Mouse (Mus musculus): ENCODE results near the gene Tcf7l1.
A peak's percentile ranks its signal among the peaks of the same experiment; 100 is the strongest.

Tcf7l1 gene

GRCm38 (mm10) chr6:72788892-72789699 is at the start of gene Tcf7l1:
Gene Tcf7l1 (minus strand): TSS chr6:72789254.
- DNase-seq = peak; percentile 89 to 91

DNA sequence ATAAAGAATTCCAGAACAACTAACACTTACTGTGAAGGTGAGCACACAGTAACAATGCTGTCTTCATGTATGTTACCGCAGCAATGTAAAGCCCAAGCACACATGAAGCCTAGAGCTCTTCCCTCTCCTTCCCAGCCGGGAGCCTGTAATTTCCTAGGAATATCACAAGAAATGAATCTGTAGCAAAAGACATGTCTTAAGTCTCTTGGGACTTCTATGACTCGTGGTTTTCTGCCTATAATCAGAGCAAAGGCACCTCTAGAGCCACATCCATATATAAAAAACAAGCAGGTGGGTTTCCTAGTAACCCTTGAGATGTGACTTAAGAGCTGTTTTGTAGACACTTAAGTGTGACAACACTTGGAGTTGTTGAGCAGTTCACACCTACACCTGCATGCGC is 48.7 kb upstream of the Tcf7l1 start:
- no peak for DNase-seq

DNA sequence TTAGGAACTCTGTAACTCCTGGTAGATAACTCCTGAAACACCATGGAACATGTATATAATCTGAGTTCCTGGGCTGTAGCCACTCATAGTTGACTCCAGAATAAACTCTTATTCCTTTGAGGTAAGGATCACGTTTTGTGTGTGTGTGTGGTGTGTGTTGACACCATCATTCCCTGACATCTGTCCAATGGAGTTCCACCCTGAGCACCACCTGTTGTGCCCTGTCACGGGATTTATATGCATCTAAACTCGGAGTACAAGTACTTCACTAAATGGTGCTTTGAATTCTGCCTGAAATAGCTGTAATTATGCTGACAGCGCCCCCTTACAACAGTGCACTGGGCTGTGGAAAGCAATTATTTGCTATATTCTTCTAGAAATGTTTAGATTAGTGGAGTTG is 45.5 kb upstream of the Tcf7l1 start:
- DNase-seq = no peak

DNA sequence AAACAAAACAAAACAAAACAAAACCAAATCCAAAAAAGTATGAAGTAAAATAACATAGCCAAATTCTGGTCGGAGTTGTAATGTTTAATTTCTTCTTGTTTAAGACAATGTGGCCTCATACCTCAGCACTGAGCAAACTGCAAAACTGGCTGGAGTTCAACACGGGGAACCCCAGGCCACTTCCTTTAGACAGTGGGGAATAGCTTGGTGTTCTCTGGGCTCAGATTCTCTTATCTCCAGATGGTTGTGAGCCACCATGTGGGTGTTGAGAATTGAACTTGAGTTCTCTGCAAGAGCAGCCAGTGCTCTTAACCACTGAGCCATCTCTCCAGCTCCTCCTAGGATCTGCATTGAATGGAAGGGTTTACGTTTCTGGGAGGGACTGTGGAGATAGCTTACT is 42.8 kb upstream of the Tcf7l1 start:
- no peak for DNase-seq

- DNase-seq = peak; percentile 20 to 54
Measured at GRCm38 (mm10) chr6:72831276-72831675, 42.2 kb upstream of the Tcf7l1 start.

DNA sequence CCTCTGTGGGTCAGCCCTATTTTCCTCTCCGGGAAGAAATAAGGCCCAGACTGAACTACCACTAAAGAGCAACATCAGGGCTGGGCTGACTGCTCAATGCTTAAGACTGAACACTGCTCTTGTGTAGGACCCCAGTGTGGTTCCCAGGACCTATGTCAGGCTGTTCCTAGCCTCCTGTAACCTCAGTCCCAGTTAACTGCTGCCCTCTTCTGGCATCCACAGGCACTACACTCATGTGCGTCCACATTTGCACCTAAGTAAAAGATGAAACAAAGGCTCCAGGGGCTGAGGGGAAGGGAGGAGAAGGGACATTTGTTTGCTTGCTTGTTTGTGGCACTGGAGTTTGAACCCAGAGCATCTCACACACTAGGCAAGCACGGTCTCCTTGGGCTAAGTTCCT is 39.8 kb upstream of the Tcf7l1 start:
- peak in 1 of 2 experiments; percentile 20 for DNase-seq

- peak; percentile 13 to 15 for DNase-seq
Measured at GRCm38 (mm10) chr6:72828037-72828436, 39.0 kb upstream of the Tcf7l1 start.

DNA sequence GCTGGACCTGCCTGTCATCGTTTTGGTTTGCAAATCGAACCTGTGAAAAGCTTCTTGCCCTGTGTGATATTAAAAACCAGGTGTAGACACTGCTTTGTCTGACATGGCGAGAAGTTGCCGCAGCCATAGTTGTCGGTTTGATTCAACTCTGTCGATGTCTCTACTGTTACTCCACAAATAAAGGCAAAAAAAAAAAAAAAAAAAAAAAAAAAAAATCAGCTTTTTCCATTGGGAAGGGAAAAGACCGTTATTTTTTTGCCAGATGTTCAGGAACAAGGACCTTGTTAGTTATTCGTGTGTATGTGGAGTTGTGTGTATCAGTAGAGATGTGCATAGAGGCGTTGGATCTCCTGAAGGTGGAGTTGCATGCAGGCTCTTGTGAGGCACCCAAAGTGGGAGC is 36.7 kb upstream of the Tcf7l1 start:
- DNase-seq = no peak

DNA sequence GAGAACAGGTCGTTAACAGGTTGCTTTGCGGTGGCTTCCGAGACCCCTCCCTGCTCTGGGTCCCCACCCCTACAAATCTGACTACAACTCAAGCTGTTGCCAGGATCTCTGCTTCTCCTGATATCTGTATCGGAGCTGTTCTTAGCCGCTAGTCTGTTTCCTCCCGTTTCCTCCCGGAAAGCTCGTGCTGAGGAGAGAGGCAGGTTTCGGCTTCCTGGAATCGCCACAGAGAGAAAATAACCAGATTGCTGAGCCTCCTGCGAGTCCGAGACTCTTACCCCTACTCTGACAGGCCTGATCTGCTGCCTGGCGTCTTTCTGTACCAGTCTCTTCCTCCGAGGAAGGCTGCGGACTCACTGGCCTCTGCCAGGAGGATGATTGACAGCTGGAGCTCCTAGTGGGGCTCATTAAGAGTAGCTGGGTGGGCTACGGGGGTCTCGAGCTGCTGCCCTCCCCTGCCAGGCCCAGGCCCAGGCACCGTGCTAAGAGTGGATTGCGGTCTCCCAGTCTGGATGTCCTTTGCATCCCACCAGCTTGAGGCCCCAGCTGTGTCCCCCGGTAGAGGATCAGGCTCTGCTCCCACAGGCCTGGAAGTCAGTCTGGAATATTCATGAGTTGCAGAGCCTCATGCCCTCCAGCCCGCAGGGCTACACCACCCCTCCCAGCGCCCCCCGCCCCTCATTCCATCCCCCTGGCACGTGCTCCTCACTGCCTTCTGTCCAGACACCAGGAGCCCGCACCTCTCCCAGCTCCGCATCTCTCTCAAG is 36.1 kb upstream of the Tcf7l1 start:
- no peak for DNase-seq

DNA sequence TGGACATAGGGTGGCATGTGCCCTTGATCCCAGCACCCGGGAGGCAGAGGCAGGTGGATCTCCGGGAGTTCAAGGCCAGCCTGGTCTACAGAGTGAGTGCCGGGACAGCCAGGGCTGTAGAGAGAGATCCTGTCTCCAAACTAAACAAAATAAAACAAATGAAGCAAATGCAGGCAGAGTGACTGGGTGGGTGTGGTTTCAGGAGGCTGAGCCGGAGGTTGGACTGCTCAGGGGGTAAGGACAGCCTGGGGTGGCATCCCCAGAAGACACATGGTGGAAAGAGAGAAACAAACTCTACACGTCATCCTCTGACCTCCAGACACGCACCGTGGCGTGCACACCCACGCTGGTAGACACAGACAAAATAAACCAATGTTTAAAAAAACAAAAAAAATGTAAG is 24.4 kb upstream of the Tcf7l1 start:
- DNase-seq = no peak

DNA sequence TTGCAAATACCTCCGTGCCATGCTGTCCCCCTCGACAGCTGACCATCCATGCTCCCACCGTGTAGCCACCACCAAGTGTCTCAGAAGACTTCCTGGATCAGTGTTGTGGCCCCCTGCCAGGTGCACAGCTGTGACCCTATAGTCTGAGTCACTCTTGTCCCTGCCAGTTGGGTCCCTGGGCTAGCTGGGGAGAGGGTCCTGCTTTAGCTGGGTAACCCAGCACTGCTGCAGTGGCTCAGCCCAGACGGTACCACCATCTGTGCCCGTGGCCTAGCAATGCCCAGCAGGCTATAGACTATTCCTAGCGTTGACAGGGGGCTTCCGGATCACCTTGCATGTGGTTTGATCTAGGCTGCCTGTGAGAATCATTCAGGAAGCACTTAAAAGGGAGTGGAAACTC is 21.2 kb upstream of the Tcf7l1 start:
- no peak for DNase-seq

- DNase-seq = no peak
Measured at GRCm38 (mm10) chr6:72809522-72810149, 20.6 kb upstream of the Tcf7l1 start.

GRCm38 (mm10) chr6:72808342-72808741 is 19.3 kb upstream of the Tcf7l1 start:
- DNase-seq = no peak

DNA sequence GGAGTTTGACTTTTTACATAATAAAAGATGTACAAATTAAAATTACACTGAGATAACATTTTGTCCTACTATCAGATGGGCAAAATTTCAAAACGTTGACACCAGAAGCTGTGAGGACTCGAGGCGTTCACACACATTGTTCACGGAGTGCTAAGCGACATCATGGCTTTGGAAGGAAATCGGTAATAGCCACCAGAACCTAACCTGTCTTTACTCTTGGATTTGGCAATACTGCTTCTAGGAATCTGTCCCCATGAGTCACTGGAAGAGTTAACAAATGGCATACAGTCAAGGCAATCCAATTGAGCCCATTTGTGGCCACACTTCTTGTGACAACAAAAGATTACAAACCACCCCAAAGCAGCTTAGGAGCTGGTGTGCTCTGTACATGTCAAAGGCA is 14.6 kb upstream of the Tcf7l1 start:
- no peak for DNase-seq

DNA sequence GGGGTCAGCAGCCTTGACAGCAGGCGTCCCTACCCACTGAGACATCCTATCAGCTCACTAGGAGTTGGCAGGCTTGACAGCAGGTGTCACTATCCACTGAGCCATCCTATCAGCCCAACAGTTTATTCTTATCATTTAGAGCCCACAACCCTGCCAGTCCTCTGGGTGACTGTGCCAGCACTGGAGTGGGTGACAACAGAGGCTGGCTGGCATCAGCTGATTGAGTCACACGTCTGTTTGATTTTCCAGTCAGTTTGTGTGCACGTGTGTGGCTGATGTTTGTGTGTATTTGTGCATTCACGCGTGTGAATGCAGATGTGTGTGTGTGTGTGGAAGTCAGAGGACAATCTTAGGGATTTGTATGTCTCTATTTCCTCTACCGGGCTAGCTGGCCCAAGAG is 13.1 kb upstream of the Tcf7l1 start:
- no peak for DNase-seq

- DNase-seq = no peak
Measured at GRCm38 (mm10) chr6:72800641-72801040, 11.6 kb upstream of the Tcf7l1 start.

- no peak for DNase-seq
Measured at GRCm38 (mm10) chr6:72797763-72798162, 8.7 kb upstream of the Tcf7l1 start.

DNA sequence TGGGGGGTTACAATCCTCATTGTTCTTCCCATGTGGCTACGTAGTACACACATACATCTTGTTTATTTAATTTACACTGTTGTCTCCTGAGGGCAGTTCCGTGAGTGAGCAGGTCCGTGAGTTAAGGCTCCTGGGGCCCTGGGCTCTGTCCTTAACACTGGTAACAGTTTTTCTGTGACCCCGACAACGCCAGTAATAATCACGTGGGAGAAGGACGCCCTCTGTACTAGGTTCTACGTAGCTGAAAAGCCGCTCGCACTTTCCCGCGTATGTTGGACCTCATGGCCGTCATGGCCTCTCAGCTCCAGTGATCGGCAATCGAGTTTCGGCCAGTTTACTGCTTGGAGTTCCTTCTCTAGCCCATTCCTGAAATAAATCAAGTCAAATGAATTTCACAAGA is 6.4 kb upstream of the Tcf7l1 start:
- no peak for DNase-seq

DNA sequence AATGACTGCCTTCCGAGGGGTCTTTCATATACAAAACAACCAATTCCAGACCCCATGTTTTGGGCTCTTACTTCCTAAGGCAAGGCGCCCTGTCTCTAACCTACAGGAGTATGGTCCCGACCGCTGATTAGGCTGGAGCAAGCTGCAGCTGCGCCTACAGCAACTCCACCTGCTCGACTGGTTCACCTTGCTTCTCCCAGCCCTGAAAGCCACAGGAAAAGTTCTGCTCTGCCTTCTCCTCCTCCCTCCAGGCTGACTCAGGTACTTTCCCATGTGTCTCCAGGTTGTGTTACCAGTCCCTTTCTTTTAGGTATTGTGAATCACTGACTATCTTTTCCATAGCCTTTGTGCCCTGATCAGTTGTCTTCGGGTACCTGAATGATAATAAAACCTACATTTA is 5.8 kb upstream of the Tcf7l1 start:
- DNase-seq = peak; percentile 34 to 38

DNA sequence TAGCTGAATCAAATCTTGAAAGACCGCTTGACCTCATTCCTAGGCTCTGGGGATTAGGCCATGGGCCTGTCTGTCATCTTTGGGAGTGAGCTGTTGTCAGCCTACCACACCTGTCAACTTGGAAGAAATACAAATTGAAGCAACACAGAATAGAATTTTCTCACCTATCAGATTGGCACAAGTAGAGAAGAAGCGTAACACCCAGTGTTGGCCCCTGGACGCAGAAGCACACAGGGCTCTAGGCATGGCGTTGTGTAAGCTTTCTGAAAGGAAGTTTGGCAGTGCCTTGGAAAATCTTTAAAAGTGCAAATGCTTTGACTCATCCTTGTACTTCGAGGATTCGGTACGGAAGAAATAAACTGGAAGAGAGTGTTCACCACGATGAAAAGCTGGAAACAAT is 3.6 kb upstream of the Tcf7l1 start:
- DNase-seq = no peak

DNA sequence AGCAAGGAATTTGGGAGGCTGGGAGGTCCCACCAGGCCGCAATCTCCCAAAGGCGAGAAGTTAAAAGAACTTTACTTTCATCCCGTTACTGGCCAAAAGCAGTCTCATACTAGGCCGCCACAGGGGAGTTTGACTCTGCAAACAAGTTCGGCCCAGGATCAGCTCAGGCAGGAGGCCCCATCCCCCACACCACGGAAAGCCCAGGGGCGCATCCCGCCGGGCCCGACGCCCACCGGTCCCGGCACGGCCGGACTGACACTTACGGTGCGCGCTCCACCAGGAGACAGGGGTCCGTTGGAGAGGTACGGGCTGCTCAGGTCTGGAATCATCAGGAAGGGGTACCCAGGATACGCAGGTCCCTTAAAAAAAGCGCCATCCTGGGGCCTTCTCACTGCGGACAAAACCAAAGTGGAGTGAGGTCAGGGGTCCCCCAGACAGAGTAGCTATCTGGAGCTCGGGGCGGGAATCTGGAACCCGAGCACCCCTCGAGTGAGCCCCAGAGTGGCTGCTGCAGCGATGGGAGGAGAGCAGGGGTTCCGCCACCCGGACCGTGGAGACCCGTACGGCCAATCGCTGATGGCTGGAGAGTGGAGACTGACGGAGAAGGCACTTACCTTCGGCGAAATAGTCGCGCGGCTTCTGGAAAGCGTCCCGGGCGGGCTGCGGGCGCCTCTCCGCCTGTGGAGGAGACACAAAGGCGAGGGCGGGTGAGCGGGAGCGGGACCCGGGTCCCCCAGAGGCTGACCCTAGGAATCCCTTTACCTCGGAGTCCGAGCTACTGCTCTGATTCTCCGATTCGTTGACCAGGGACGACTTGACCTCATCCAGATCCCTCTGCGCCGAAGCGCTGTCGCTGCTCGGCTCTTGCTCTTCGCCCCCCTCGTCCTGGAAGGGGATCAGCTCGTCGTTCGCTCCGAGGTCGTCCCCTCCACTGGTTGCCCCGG is 834 bp downstream of the Tcf7l1 start:
- DNase-seq = peak; percentile 57 to 60

- peak in 1 of 2 experiments; percentile 30 for DNase-seq
Measured at GRCm38 (mm10) chr6:72787322-72787947, 1.6 kb downstream of the Tcf7l1 start.

Measured in lung, adult 18-20 months (tissue).